Mouse (Mus musculus): ENCODE measurements at regions not wholly inside any gene's neighbourhood (a gene's known extent, or its start where the extent isn't known, plus 50 kb on each side); places are given as distances from the start of the nearest gene placed in this dataset.
A peak's percentile ranks its signal among the peaks of the same experiment; 100 is the strongest.

GRCm38 (mm10) chr15:88229456-88229855, 370.6 kb upstream of the Zdhhc25 start:
- DNase-seq: no peak

DNA sequence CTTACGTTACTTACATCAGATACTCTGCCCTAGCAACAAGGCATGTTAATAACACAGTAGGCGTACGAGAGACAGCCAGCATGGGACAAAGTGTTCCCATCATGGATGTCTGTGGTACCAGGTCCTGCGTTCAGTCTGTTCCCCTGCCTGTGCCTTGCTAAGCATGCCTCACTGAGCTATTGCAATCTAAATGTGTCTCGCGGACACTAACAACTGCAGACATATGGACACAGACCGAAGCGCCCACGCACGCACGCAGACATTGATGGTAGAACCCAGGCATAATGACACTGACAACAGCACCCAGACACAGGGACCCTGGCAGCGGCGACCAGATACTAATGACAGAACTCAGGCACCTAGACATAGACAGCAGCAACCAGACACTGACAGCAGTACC, 355.5 kb upstream of the Zdhhc25 start:
- no peak for DNase-seq

DNA sequence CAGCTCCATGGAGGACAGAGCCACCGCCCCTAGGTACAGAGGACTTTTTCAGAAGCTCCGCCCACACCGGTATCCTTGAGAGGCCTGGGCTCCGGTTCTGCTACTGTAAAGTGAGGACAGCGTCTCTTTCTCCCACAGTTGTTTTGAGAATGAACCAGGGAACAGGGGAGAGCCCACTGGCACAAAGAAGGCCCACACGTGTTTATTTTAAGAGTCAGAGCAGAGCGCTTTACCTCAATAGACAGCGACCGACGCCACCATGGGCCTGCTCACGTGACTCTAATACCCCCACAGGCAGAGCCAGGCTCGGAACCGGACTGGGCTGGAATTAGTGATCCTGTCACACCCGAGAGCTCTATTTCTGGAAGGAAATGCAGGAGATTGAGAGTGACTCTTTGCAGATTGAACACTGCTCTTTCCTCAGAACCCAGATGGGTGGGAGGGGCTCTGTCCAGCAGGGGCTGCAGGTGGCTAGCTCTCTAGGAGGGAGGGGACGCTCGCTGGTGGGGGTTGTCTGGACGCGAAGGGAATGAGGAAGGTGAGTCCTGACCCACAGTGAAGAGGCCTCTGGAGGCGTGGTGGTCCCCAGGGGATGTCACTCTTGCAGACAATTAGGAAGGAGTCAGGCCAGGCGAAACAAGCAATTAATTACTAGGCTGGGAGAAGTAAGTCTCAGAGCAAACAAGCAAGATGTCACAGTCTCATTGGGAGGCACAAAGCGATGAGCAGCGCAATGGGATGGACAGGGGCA, 354.4 kb upstream of the Zdhhc25 start:
- DNase-seq: no peak

DNA sequence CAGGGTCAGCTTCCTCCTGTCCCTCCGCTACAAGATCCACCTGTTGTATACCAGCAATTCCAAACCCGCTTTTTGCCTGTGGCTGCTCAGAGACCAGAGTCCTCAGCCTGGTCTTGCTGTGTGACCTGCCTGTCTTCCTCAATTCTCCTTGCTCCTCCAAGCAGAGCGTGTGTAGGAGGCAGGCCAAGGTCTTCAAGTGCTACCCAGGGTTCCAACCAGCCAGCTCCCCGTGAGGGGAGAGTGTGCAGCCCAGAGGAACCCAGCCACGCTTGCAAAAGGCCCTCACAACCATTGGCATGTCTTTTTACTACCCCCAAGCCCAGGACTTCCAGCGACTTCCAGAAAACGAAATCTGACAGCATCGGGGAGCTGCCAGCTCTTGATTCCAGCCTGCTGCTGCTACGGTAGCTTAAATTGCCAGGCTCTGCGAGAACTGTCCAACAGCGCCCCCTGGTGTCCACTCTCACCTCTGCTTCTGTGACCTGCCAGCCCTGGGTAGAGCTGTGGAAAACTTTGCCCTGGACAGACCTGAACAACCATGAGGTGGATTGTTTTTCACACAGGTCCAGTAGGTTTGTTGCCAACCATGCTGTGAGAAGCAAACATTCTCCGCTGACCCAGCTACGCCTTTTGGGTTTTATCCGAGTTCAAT, 352.0 kb upstream of the Zdhhc25 start:
- peak; percentile 81 for DNase-seq

DNA sequence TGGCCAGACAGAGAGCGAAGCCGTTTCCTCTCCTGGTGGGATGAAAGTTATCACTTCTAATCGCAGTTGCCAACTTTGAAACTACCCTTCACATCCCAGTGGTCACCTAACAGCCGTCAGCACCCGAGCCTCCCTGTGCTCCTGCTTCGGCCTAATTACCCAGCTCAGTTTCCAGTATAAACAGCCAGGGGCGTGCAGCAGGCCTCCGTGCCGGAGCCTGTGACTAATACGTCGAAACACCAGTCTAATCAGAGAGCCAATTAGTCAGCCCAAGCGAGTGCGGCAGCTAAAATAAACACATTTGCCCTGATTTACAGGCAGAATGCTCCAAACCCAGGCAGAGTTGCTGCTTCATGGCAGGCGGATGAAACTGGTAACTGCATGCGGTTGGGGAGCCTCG, 312.1 kb upstream of the Zdhhc25 start:
- no peak for DNase-seq

DNA sequence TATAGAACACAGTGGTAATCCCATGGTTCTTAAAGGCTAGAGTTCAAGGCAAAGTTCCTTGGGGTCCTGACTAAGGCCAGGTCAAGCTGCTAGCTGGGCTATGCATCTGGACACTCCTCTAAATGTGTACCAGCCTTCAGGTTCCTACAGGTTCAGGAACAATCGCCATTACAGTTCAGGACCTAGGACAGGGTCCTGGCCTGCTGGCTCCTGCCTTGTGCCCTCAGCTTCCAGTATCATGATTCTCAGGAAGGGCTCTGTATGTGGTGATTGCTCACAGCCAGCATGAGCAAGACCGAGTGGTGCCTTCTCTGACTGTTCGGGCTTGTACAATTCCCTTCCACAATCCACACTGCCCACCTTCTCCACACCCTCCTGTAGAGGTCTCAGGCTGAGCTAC, 311.4 kb upstream of the Zdhhc25 start:
- no peak for DNase-seq

DNA sequence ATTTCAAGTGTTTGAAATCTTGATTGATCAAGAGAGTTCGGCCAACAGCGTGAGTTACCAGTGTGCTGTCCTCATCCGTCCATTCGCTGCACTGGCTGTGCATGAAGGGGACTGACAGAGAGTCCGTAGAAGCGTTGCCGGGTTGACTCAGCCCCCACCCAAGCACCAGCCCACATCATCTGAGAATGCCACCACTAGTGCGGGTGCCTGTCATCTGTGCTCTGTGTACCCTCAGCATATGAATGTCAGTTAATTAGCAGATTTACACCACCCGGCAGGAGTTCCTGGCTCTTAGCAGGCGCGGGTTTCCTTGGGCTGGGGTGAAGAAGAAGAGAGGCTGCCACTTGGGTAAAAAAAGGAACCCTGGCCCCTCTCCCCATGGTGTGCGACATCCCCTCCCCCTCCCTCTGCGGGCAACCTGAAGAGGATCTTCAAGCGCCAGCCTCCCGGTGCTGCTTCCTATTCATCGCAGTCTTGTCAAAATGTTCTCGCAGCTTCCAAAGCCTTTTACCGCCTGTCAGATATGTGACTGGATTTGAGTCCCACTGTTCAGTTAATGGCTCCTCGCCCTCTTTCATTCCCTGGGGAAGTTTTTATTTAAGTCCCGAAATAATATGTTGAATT, 309.2 kb upstream of the Zdhhc25 start:
- DNase-seq: no peak

GRCm38 (mm10) chr15:88299061-88299460, 301.0 kb upstream of the Zdhhc25 start:
- no peak for DNase-seq

DNA sequence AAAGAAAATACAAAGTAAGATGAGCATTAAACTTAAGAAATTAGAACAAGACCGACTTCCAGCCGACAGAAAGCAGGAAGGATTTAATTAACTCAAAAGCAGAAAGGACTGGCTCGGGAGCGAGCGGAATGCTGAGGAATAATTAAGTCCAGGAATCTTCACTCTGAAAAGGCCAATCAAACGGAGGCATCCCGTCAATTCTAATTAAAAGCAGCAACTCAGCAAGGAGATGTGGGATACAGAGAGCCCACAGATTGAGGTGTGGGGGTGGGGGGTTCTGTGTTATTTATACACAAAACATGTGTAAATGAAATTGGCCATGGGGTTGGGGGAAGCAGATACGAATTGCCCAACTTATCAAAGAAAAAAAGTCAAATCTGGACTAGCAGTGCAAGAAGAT, 288.9 kb upstream of the Zdhhc25 start:
- no peak for DNase-seq

GRCm38 (mm10) chr15:88314810-88315459, 285.2 kb upstream of the Zdhhc25 start:
- DNase-seq: no peak

DNA sequence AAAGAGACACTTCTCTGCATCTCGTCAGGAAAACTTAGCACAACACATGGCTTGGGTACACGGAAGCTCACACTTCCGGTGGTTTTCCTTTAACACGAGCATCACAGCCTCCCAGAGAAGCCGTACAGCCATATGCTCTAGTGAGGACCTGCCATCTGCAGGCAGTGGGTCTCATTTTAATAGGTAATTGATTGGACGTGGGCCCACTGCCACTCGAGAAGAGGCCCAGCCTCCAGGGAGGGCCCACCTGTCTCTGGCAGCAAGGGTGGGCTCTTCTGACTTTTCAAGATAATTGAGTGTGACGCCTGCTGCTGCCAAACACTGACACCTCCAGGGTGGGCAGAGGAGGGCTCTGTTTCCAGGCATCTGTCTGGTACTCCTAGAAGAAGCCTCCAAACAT, 282.1 kb upstream of the Zdhhc25 start:
- DNase-seq: no peak

DNA sequence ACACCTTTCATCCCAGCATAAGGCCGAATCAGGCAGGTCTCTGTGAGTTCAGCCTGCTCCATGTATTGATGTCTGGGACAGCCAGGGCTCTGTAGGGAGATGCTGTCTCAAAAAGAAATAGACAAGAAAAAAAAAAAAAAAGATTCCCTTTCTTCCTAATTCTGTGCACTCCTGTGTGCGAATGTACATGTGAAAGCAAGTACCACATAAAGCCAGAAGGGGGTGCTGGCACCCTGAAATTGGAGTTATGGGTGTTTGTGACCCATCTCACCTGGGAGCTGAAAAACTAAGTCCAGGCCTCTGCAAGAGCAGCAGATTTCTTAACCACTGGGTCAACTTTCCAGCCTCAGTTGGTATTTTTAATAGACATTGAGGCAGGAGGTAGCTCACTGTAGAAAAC, 280.6 kb upstream of the Zdhhc25 start:
- DNase-seq: no peak

DNA sequence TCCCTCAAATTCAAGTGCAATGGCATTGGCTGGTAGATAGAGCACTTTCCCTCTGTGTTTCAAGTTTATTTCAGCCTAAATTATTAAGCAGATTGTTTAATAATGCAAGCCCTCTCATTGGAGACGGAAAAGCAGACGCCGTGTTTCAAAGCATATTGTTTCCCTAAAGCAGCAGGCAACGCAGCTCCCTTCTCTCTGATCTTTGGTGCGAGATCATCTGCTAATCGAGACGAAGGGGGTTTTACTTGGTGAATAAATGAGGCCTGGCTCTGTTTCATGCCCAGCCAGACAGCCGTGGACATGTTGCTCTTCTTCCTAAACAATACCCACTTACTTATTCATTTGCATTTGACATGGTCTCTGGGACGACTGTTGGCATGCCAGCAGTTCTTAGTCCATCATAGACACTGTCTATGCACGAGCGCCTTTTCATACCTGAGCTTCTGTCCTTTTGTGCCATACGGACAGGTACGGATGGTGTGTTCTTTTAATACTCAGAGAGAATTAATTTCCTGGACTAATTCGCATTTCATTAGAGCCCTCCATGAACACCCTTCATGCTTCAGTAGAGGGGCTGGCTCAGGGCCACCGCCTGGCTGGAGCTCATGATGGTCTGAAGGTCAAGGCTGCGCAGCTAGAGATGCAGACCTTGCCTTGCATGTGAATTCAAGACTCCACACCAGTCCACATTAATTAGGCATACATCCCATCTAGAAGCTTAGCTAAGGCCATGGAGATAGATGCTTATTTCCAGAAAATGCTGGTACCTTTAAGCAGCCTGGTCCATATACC, 276.3 kb upstream of the Zdhhc25 start:
- no peak for DNase-seq

GRCm38 (mm10) chr15:88325108-88325507, 275.0 kb upstream of the Zdhhc25 start:
- DNase-seq: no peak

DNA sequence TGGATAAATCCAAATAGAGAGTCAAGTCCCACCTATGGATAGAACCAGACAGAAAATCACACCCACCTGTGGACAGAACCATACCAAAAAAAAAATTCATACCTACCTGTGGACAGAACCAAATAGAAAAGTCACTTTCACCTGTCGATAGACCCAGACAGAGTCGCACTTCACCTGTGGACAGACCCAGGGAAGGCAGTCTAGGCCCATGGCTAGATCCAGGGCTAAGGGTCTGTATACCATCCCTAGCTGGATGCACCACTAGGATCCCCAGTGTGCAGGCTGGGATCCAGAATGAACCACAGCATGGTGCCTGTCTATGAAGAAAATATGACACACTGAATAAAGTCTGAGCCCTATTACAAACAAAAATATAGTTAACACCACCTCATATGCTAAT, 246.9 kb upstream of the Zdhhc25 start:
- DNase-seq: no peak

- no peak for DNase-seq
These were observed 239.6 kb upstream of the Zdhhc25 start for GRCm38 (mm10) chr15:88360375-88361035.

- no peak for DNase-seq
These were observed 238.8 kb upstream of the Zdhhc25 start for GRCm38 (mm10) chr15:88361351-88361750.

DNA sequence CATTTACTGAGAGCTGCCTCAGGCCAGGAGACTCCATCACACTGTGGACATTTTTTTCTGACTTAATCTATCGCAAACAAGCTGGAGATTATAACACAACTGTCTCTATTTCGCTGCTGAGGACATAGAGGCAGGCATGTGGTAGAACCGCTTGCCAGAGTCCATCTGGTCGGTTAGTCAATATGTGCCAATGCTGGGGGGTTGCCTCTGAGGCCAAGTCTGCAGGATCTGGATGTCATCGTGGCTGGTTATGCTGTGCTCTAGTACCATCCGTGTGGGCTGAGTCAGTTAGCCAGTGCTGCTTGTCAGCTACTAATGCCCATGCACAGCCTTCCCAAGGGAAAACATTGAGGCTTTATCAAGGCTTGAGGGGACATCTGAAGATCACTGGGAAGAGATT, 237.1 kb upstream of the Zdhhc25 start:
- no peak for DNase-seq

DNA sequence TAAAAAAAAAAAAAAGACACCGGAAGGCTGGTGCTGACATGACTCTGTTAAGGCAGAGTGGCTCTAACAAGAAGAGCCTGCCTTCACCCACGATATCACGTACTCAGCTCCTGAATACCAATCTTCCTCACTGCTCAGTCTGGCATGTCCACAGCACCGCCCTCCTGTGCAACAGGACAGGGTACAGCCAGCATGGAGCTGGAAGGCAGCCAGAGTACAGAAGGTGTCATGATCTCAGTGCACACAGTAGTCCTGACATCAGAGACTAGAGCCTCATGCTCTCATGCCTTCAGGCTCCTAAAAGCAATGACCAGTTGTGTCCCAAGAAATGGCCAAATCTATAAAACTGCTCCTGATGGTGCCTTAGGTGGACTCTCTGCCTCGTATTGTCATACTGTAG, 229.7 kb upstream of the Zdhhc25 start:
- DNase-seq: no peak

GRCm38 (mm10) chr15:88372039-88372438, 228.1 kb upstream of the Zdhhc25 start:
- DNase-seq: no peak

- no peak for DNase-seq
These were observed 226.2 kb upstream of the Zdhhc25 start for GRCm38 (mm10) chr15:88373923-88374322.

GRCm38 (mm10) chr15:88379342-88379741, 220.8 kb upstream of the Zdhhc25 start:
- DNase-seq: no peak

Data from thymus, postnatal 4 days (tissue).